Mouse (Mus musculus) stomach, postnatal 0 days (tissue): ENCODE data around the gene Gm10717. TPM values are rescaled to one million over a fixed set of nuclear protein-coding genes. Genes with fewer than 3 reads are reported as not detected.
"Not testable (repeated sequence)": the region's sequence is repeated elsewhere in the genome, so short reads cannot be mapped to it uniquely, and the experiment has no call there.

Experiments used
- ATAC-seq: fragments of 200-750 bp; cut with Nextera tagmentation; 2 replicates; pipeline ENCODE4 v1.8.0; 2017; ENCODE audit not compliant: low FRiP score, low TSS enrichment
- DNase-seq: peaks from one replicate; pipeline ENCODE4 v3.0.0-alpha.2; 2016; ENCODE audit warnings: low spot score
- H3K27ac ChIP-seq: fragments of 300-500 bp; sonication (generic); replicated peaks from 2 replicates; pipeline ENCODE4 v1.5.1; 2014; ENCODE audit warnings: mild to moderate bottlenecking, control low read depth
- H3K27me3 ChIP-seq: fragments of 300-500 bp; sonication (generic); 2 replicates; pipeline ENCODE4 v1.6.1; 2014; ENCODE audit warnings: low read length; ENCODE audit not compliant: control insufficient read depth, insufficient read depth
- H3K36me3 ChIP-seq: fragments of 300-500 bp; sonication (generic); 2 replicates; pipeline ENCODE4 v1.6.1; 2014; ENCODE audit warnings: low read length, mixed read lengths; ENCODE audit not compliant: control insufficient read depth, insufficient read depth
- H3K4me1 ChIP-seq: fragments of 300-500 bp; sonication (generic); replicated peaks from 2 replicates; pipeline ENCODE4 v1.6.1; 2014; ENCODE audit warnings: antibody characterized with exemption; ENCODE audit not compliant: control insufficient read depth, insufficient read depth
- H3K4me2 ChIP-seq: fragments of 300-500 bp; sonication (generic); replicated peaks from 2 replicates; pipeline ENCODE4 v1.6.1; 2014; ENCODE audit warnings: low read depth, mild to moderate bottlenecking, control low read depth, moderate library complexity
- H3K4me3 ChIP-seq: fragments of 300-500 bp; sonication (generic); 2 replicates; pipeline ENCODE4 v1.5.1; 2014; ENCODE audit warnings: low read depth, low read length, control low read depth
- H3K9ac ChIP-seq: fragments of 300-500 bp; sonication (generic); 2 replicates; pipeline ENCODE4 v1.6.1; 2014; ENCODE audit warnings: mild to moderate bottlenecking, low read length, control low read depth, mixed read lengths
- H3K9me3 ChIP-seq: fragments of 300-500 bp; sonication (generic); 2 replicates; pipeline ENCODE4 v1.6.1; 2016; ENCODE audit warnings: low read length; ENCODE audit not compliant: control insufficient read depth
- CTCF ChIP-seq: IDR thresholded peaks from 2 replicates; pipeline ENCODE4 v1.5.1; 2016; ENCODE audit warnings: antibody characterized with exemption, low read depth, mild to moderate bottlenecking, moderate library complexity
- WGBS: fragments of 180-500 bp; shearing (Covaris S2); extraction: QIAGEN DNeasy Blood & Tissue Kit; methylation state at CpG from one replicate; pipeline ENCODE4 v1.1.7; 2014; 5-methylcytosine and 5-hydroxymethylcytosine counted together
- polyA plus RNA-seq: library from polyadenylated mRNA; unstranded; fragments of >200 nt; fragmentation: Nextera tagmentation; extraction: Ambion mirVana; gene quantifications from 2 replicates; pipeline ENCODE4 v1.2.1, GENCODE M21; 2015

Gm10717 gene
- 0.32 and 21.1 TPM in 2 replicates for polyA plus RNA-seq

GRCm38 (mm10) chr9:3024912-3025467 is at the start of gene Gm10717:
Gene Gm10717 (plus strand): TSS chr9:3025417.
- H3K27me3 ChIP-seq, H3K4me1 ChIP-seq, H3K9me3 ChIP-seq, DNase-seq, H3K4me2 ChIP-seq, H3K36me3 ChIP-seq, ATAC-seq, H3K27ac ChIP-seq, H3K4me3 ChIP-seq, H3K9ac ChIP-seq: not testable (repeated sequence)
- 75% methylated on average over 12 of the region's 12 CpGs for WGBS

GRCm38 (mm10) chr9:3000445-3000972 is 24.7 kb upstream of the Gm10717 start, which contains the start of gene Gm10722:
Gene Gm10722 (plus strand): TSS chr9:3000922.
- H3K27me3 ChIP-seq, H3K4me3 ChIP-seq, H3K9ac ChIP-seq, H3K36me3 ChIP-seq, H3K4me2 ChIP-seq, H3K4me1 ChIP-seq, H3K9me3 ChIP-seq, H3K27ac ChIP-seq, ATAC-seq: not testable (repeated sequence)
- 68% methylated on average over 12 of the region's 12 CpGs for WGBS
- peak; percentile 12 for DNase-seq

GRCm38 (mm10) chr9:3001006-3001405 is 24.2 kb upstream of the Gm10717 start:
- not testable (repeated sequence) for H3K36me3 ChIP-seq, H3K4me3 ChIP-seq, H3K4me1 ChIP-seq, ATAC-seq, H3K9ac ChIP-seq, DNase-seq, H3K27me3 ChIP-seq, H3K27ac ChIP-seq, H3K4me2 ChIP-seq, H3K9me3 ChIP-seq
- WGBS, result 67% methylated on average over 8 of the region's 8 CpGs

GRCm38 (mm10) chr9:3001948-3002659 is 23.1 kb upstream of the Gm10717 start:
- not testable (repeated sequence) for H3K4me2 ChIP-seq, H3K27me3 ChIP-seq, H3K9me3 ChIP-seq, H3K4me3 ChIP-seq, H3K27ac ChIP-seq, H3K36me3 ChIP-seq, H3K4me1 ChIP-seq, H3K9ac ChIP-seq
- peak; percentile 86 for ATAC-seq
- 56% methylated on average over 8 of the region's 11 CpGs for WGBS
- peak; percentile 13 for DNase-seq
- TF ChIP-seq CTCF, result 0 out of 2 replicates have a peak, but pooled peaks have one; percentile 10

GRCm38 (mm10) chr9:3002794-3003396 is 22.3 kb upstream of the Gm10717 start, which contains the start of gene Gm11168:
Gene Gm11168 (plus strand): TSS chr9:3003346.
- not testable (repeated sequence) for H3K4me1 ChIP-seq, H3K9ac ChIP-seq, H3K4me2 ChIP-seq, H3K27ac ChIP-seq, H3K9me3 ChIP-seq, DNase-seq, H3K36me3 ChIP-seq, ATAC-seq, H3K4me3 ChIP-seq, H3K27me3 ChIP-seq
- WGBS, result 72% methylated on average over 6 of the region's 14 CpGs

- H3K4me1 ChIP-seq, H3K4me3 ChIP-seq, DNase-seq, H3K36me3 ChIP-seq, H3K4me2 ChIP-seq, ATAC-seq, H3K9ac ChIP-seq, H3K9me3 ChIP-seq, H3K27ac ChIP-seq, H3K27me3 ChIP-seq: not testable (repeated sequence)
- 87% methylated on average over 1 of the region's 5 CpGs for WGBS
These were observed 19.0 kb upstream of the Gm10717 start for GRCm38 (mm10) chr9:3006179-3006578.

- not testable (repeated sequence) for H3K36me3 ChIP-seq, H3K27ac ChIP-seq, H3K9me3 ChIP-seq, DNase-seq, H3K27me3 ChIP-seq, H3K4me1 ChIP-seq, H3K4me2 ChIP-seq, H3K9ac ChIP-seq, H3K4me3 ChIP-seq
- peak; percentile 69 for ATAC-seq
- WGBS, result 69% methylated on average over 8 of the region's 8 CpGs
These were observed 18.6 kb upstream of the Gm10717 start for GRCm38 (mm10) chr9:3006636-3007035.

- not testable (repeated sequence) for H3K4me1 ChIP-seq, H3K4me3 ChIP-seq, H3K9ac ChIP-seq, H3K4me2 ChIP-seq, DNase-seq, H3K27me3 ChIP-seq, H3K27ac ChIP-seq, H3K36me3 ChIP-seq, H3K9me3 ChIP-seq
- WGBS, result 70% methylated on average over 6 of the region's 9 CpGs
- 0 out of 2 replicates have a peak, but pooled peaks have one; percentile 21 for ATAC-seq
These were observed 17.9 kb upstream of the Gm10717 start for GRCm38 (mm10) chr9:3007272-3007671.
